Mouse (Mus musculus) ES-Bruce4 (cell line): ENCODE measurements around the gene Ppp1r27.

Source experiments
- EP300 ChIP-seq: IDR thresholded peaks from 2 replicates; pipeline ENCODE4 v1.6.1; 2011; ENCODE audit warnings: low read depth, low read length; ENCODE audit not compliant: insufficient read depth
- POLR2A ChIP-seq: IDR thresholded peaks from one replicate; pipeline ENCODE4 v1.8.1; 2011; ENCODE audit warnings: low read length; ENCODE audit not compliant: insufficient read depth

- TF ChIP-seq EP300: no peak
- no peak for TF ChIP-seq POLR2A
These were observed 21.5 kb upstream of the Ppp1r27 start for GRCm38 (mm10) chr11:120572417-120572751.
